Mouse (Mus musculus): ENCODE measurements at regions not wholly inside any gene's neighbourhood (a gene's known extent, or its start where the extent isn't known, plus 50 kb on each side); places are given as distances from the start of the nearest gene placed in this dataset.
A peak's percentile ranks its signal among the peaks of the same experiment; 100 is the strongest.

DNA sequence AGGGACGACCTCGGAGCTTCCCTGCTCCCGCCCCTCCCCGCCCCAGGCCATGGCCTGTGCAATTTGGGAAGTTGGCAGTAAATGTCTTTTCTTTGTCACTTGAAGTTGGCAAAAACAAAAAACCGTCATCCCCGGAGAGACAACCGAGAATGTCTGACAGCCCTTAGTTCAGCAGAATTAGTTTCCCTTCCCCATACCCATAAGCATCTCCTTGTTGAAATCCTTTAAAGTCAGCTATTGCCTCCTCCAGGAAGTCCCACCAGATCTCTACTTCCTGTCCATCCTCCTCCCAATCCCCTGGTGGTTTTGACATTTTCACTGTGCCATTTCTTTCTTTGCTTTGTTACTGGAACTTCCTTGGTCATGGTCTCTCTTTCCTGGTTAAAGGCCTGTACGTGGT lies 54.8 kb downstream of the Foxb1 start:
- DNase-seq = no peak

DNA sequence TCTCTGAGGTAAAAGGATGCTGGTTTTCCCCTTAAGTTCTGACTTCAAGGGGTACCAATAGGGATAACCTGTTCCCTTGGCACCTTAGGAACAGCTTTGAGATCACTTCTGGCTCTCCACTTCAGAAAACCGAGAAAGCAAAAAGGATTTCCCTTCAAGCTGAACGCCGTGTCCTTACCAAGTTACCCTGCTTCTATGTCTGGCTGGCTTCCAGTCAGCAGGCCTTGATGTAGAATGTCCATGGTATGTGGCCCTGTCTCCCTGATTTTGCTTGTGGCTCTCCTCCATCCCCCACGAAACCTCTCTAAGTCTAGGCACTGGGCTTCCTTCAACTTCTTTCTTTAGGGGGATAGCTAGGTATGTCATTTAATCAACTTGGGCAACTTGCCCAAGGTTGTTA lies 55.7 kb downstream of the Foxb1 start:
- DNase-seq = no peak

DNA sequence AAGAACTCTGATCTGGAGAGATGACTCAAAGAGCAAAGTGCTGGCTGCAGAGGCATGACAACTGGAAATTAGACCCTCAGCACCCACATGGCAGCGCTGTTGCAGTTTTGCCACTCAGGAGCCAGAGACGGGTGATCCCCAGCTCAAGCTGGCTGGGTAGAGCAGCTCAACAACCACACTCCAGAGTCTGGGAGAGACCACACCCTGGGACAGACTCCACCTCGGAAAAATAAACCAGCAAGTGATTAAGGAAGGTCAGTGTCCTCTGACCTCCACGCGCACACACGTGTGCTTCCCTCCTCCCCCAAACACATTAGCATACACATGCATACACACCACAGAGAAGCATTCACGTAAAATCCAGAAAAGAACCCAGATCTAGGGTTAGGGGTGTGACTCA lies 57.0 kb downstream of the Foxb1 start:
- DNase-seq = no peak

DNA sequence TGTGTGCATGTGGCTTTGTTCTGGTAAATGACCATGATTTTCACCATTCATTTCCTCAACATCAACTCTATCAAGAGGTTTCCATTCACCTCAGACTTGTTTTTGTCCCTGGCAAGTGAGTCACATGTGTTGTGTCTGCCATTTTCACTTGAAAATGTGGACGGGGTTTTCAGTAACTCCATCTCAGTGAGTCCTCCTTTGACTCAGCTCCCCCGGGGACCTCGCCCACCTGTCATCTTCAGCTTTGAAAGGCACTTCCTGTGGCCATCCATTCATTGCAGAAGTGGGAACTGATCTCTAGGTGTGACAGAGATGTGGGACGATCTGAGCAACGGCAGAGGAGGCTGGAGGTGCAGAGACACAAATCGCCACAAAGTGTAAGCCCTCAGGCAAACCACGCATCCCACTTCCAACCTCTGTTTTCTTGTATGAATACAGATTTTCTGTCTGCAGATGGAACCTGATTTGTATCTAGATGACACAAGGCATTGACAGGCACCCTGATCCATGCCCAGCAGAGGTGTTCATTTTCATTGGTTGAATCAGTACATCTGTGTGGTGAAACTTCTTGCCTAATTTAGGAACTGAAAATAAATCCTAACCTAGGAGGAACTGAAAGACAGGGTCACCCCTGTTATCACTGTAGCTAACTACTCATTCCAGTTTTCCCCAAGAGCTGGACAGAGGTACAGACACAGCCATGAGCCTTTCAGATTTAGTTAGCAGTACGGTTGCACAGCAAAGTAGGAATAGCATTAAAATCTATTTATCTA lies 58.4 kb downstream of the Foxb1 start:
- DNase-seq = no peak

DNA sequence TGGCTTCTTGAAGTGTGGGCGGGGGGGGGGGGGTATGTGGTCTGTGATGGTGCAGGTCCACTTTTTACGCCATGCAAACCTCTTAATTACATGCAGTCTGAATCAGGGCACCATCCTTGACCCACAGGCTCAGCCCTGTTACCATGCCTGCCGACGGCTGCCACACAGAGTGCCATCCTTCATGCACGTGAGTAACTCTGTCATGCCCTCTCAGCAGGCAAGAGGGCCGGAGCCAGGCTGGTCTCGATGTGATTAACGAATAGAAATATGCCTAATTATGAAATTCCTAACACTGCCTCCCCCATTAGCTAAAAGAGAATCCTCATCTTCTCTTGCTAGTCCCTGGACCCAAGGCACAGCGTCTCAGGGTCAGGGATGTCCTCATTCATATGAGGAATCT lies 60.0 kb downstream of the Foxb1 start:
- DNase-seq = no peak

DNA sequence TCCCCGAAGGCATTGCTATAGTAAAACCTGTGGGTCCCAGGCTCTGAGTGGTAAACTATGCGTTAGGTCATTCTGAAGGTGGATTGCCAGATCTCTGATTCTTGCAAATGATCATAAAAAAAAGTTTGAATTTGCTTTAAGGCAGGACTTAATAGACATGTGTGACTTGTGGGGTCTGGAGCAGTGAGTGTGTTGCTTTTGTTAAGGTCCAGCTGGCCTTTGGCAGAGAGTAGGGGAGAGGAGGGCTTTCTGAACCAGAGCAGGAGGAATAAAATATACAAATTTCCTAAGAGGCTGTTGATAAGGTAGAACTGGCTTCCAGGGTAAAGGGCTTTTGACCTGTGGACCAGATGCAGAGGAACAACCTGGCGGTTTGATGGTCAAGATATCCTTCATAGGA lies 69.0 kb downstream of the Foxb1 start:
- DNase-seq = no peak

DNA sequence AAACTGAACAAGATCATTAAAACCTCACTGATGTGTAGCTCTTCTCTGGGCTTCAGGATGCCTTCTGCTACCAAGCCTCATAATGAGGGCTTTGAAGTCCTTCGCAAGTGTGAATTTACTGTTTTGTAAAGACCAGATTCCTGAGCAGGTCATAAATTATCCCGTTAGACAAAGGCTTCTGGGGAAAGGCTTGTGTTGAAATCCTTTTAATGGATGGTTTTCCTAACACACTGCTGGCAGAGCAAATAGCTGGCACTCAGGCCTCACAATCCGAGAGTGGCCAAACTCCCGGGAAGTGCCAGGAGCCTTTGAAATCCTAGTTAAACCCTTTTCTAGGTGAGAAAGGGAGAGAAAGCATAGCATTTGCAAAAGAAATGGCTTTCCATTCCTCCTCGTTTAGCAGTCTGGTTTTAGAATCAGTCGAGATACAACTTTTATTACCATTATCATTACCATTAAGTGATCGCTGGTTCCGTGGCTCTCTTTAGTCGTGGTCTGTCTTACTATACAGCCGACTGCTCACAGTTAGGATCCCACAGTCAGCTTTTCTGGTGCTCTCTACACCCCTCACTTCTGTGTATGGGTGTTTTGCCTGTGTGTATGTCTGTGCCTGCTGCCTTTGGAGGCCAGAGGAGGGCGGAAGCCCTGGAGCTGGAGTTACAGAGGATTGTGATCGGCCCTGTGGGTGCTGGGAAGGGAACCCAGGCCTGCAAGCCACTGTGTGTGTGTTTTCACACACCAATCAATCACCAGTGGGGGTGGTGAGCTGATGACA lies 73.2 kb downstream of the Foxb1 start:
- no peak for DNase-seq

DNA sequence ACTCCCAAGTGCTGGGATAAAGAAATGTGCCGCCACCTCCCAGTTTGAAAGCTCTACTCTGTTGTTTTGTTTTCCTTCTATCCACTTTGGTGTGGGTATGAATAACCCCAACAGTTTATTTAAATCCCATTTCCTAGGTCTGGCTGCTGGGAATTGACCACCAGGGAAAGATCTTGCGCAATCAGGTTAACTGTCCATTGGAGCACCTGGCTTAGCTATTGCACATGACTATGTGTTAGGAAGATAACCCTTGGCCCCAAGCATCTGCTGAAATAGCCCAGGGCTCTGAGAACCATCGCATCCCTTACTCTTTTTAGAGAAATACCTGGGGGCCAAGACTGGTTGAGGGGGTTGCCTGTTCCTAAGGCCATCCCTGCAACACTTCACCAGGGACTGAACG lies 74.0 kb downstream of the Foxb1 start:
- no peak for DNase-seq

DNA sequence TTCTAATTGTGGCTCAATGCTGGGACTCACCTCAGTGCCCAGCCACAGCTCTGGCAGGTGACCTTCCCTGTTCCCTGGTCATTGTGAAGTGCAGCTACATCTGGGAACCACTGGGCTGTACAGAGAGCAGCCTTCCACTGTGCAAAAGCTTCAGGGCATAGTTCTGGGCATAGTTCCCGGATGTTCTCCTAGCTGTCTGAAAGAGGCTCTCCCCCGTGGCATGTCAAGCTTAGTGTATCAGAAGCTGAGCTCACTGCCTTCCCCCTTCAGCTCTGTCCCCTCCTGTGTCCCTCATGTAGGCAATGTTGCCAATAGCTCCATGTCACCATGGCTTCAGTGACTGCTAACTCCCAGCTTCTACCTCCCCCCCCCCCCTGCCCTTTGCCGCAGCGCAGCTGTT lies 75.1 kb downstream of the Foxb1 start:
- no peak for DNase-seq

DNA sequence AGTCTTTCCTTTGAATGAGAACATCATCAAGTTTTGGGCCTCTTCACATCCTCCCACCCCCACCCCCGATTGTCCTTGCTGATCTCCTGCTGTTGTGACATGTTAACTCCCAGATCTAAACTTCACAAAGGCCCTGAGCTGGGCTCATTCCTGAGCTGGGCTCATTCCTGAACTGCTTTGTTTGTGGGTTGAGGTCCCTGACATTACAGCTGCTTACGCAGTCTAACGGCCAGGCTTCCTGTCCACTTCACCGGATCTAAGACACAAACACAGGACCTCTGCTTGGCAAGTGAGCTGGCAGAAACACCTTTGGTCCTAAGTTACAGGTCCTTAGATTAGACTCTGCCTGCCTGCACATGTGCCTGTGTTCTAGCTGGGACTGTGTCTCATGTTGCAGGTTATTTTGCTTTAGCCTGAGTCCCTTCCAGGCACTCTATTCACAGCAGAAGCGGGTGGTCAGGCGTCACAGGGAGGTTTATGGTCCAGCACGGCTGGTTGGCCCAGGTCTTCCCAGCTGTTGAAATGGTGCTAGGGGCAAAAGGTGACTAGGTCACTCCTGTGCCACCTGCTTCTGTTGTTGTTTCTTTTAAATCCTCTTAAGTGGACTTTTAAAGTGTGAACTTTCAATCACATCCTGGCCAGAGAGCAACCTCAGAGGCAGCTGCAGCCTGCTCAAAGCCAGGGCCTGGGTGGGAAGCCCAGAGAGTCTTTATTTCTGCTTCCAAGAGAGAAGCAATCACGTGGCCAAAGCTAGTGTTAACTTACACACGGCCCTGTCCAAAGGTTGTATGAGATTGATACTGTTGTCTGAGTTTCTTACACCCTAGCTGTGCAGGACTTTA lies 79.1 kb downstream of the Foxb1 start:
- DNase-seq = no peak

DNA sequence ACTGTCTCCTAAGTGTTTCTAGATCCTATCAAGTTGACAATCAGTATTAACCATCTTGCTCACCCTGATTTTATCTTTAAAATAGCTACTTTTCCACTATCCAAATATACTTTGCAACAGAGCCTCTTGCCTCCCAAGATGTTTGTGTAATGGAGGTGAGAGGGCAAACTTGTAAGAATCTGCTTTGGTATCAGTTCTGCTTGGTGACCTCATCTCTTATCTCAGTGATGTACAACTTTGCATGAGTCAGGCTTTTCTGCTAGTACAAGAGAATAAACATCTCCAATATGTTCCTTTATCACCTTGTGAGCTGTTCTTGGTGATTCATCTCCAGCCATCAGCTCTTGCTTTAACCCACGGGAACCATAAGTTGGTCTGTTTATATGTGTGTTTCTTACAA lies 82.1 kb downstream of the Foxb1 start:
- no peak for DNase-seq

DNA sequence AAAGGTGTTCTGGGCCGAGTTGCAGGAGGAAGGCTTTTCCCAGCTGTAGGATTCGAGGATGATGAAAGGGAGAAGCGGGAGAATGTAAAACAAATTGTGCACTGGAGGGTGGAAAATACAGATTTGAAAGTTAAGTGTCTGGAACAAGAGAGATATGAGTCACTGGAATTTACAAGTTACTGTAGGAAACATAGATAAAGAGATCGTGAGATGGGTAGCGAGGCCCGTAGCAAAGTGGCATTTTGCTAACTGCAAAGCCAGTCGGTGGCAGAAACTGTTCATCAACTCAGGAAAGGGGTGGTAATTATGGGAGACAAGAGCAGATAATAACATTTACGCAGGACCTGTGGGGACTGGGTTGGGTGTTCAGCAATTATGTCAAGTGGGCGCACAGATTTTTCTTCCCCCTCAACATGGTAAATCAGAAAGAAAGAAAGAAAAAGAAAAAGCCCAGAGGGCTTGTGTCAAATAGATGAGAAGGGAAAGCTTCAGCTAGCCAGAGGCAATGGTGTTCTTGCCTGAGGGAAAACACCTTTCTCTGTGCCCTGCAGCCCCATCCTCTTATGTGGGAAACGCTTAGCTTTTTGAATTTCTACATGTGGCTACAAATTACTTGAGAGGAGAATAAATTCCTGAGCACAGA lies 87.2 kb downstream of the Foxb1 start:
- no peak for DNase-seq

DNA sequence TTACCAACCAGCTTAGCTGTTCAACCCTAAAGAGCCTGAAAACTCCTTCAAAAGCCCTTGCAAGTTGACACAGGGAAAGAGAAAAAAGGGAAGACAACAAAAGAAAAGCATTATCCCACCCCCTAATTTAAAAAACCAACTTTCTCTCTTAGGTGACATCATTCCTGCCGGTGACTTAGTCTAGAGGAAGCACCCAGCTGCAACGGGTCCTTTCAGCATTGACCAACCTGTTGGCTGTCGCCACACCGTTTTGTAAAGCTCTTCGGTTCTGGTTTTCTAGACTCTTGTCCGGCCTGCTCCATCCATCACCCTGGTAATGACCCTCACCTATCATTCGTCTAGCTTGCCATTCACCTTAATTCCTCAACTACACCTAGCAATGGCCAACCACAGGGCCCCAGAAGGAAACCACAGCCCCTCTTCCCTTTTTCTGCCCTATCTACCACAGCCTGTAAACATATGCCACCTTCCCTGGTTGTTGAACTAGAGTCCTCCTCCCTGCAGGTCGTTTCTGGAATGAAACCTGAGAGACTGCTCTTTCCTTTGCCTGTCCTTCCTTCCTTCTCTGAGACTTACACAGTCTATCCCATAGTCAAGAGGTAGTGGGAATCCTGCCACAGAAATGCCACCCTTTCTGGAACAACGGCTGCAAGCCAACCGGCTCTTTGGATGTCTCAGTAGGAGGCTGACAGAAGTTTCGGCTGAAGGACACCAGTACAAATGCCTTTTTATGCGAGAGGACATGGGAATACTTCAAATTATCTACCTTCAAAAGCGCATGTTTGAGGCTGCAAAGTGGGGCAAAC lies 87.9 kb downstream of the Foxb1 start:
- no peak for DNase-seq

DNA sequence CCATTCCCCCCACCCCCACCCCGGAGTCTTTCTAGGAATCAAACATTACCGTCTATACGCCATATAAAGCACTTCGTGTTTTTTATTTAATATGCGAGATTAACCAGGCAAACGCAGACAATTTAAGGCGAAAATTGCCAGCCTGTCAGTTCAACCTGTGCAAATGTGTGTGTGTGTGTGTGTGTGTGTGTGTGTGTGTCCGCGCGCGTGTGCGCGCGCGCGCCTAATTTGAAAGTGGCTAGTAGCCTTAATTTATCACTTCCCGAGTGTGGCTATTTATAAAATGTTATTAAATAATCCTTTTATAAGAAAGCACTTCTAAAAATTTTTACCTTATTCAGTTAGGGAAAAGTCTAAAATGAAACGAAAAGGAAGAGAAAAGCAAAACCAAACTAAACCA lies 89.5 kb downstream of the Foxb1 start:
- DNase-seq = no peak

DNA sequence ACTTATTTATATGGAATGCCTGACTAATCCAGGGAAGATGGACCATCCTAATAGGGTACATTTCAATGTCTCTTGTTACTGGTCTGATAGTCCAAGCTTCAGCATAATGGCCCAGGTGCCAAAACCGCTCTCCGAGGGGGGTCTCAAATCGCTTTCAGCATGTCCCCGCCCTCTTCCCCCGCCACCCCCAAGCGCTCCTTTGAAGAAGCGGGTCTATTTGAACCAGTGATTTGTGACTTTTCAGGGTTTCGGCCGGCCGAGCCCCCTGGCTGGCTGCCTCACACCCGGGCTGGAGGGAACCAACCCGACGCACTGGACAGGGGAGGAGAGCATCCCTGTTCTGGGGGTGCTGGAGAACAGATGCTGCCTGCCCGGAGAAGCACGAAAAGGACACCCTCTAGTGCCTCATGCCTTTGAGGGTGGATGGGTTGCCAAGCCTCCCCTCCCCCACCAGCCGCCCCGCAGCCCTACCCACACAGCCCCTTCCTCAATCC lies 90.1 kb downstream of the Foxb1 start:
- DNase-seq = no peak

DNA sequence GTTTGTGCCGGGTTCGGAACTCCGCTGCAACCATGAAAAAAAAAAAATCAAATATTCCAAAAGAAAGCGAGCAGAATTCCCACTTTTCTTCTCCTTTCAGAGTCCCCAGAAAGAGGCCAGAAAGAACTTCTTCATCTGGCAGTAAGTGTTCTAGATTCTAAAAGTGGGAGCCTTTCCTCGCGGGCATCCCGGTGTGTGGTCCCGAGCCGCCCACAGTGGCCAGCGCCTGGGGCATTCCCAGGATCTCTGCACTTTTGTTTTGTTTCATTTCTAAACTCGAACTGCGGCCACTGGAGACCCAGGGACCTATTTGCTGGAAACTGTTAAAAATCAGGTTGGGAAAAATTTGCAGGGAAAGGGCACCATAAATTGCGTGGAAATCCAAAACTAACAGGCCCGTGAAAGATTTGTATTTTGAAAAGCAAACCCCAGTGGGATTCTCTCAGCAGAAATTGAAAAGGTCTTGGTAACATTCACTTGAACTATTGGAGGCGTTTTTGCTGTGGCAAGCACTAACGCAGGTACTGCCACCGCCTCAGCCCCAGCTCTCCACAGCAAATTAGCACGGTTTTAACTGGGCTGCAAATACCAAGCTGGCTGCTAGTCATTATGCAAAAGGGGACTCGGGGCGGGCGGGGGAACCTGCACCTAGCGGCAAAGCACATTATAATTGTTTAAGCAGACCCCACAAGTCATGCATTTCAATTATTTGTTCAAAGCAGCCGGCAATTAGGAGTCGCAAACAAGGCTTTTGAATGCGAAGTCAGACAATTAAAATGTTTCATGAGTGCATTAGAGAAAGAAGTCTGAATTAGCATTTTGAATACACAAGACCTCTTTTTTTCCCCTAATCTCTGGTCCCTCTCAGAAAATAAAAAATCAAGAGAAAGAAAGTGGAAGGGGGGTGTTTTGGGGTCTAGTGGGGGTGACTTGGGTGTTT lies 90.9 kb downstream of the Foxb1 start:
- DNase-seq = no peak

DNA sequence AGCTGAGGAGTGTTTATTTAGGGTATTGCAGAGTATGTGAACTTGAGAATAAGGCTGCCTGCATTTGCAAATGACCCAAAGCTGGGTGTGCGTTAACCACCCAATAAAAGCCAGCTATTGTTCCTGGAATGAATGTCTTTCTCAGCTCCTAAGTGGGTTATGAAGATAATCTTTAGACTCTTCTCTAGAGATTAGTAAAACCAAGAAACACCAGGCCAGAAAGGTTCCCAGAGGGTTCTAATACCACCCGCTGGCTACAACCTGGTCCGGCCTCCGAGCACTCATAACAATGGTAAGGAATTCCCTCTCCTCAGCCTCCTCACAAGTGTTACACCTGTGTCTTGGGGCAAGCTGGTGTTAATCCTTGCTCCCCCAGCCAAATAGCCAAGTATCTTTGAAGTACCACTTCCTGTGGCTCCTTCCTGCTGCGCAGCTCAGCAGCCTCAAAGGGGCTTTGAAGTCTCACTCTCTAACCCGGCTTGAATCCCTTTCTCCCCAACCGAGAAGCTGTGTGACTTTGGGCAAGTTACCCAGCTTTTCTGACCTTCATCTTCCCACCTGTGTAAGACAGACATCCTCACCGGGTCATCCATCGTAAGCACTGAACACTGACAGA lies 92.2 kb downstream of the Foxb1 start:
- peak; percentile 44 to 56 for DNase-seq

DNA sequence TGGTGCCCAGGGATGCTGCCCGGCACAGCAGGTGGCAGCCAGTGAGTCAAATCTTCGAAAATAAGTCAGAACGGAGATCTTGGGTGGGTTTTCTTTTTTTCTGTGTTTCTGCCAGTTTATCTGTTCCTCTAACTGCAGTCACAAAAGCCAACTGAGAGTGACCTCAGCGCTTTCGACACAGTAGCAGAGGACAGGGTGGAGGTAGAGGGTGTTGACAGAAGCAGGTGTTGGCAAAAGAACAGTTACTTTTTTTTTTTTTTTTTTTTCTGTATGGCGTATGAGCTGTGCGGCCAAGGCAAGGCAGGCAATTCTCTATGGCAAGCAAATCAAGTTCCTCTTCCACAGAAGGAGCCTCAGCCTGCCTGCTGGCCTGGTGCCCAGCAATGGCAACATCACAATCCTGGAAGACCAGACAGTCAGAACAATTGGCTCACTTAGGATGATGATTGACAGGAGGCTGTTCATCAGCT lies 93.6 kb downstream of the Foxb1 start:
- no peak for DNase-seq

DNA sequence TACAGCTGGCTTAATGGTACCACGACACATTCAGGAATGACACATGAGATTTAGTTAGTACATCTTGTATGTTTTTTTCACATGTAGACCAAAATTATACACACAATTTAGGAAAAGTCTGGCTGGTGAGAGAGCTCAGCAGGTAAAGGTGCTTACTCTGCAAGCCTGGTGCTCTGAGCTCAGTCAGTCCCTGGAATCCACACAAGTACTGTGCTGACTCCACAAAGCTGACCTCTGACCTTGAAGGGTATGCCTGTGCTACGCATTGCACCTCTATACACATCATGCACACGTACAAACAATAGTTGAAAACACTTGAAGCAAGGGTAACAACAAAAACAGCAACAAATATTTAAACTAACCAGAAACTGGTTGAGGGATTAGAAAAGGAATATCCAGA lies 96.5 kb downstream of the Foxb1 start:
- DNase-seq = no peak

DNA sequence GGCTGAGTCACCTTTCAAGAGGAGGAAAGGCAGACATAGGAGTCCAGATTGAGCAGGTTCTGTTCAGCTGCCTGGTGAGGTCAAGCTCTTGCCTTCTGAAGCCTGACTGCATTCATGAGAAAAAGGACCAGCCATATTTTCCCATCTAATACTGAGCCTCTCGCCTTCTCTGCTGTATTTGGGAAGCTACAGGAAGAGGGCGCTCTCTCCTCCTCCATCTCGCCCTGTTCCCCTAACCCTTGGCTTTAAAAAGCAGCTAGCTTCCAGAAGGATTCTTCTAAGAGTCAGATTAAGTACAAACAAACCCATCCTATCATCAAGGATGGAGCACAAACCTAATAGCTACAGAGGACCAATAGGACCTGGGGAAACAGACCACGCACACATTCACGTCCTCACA lies 98.3 kb downstream of the Foxb1 start:
- peak in 1 of 2 experiments; percentile 17 for DNase-seq

All from thymus, postnatal 36 days (tissue).